Mouse (Mus musculus) stomach, embryonic 15.5 days (tissue): ENCODE results near the gene Cdc42se1. TPM values are rescaled to one million over a fixed set of nuclear protein-coding genes. Genes with fewer than 3 reads are reported as not detected.
A peak's percentile ranks its signal among the peaks of the same experiment; 100 is the strongest.

Experiments
- ATAC-seq: fragments of 200-750 bp; cut with Nextera tagmentation; 2 replicates; pipeline ENCODE4 v1.8.0; 2017; ENCODE audit warnings: low read depth, moderate number of reproducible peaks, moderate TSS enrichment; ENCODE audit not compliant: insufficient read depth, low FRiP score
- H3K27ac ChIP-seq: fragments of 300-500 bp; sonication (generic); 2 replicates; pipeline ENCODE4 v1.5.1; 2015; ENCODE audit warnings: mild to moderate bottlenecking, inconsistent platforms
- H3K27me3 ChIP-seq: fragments of 300-500 bp; sonication (generic); replicated peaks from 2 replicates; pipeline ENCODE4 v1.6.1; 2015; ENCODE audit warnings: inconsistent platforms
- H3K36me3 ChIP-seq: fragments of 300-500 bp; sonication (generic); 2 replicates; pipeline ENCODE4 v1.6.1; 2015; ENCODE audit warnings: inconsistent platforms
- H3K4me1 ChIP-seq: fragments of 300-500 bp; sonication (generic); 2 replicates; pipeline ENCODE4 v1.6.1; 2015; ENCODE audit warnings: inconsistent platforms
- H3K4me2 ChIP-seq: fragments of 300-500 bp; sonication (generic); 2 replicates; pipeline ENCODE4 v1.6.1; 2015; ENCODE audit warnings: mild to moderate bottlenecking, inconsistent platforms
- H3K4me3 ChIP-seq: fragments of 300-500 bp; sonication (generic); replicated peaks from 2 replicates; pipeline ENCODE4 v1.5.1; 2015; ENCODE audit warnings: inconsistent platforms
- H3K9ac ChIP-seq: fragments of 300-500 bp; sonication (generic); 2 replicates; pipeline ENCODE4 v1.6.1; 2015; ENCODE audit warnings: inconsistent platforms
- H3K9me3 ChIP-seq: fragments of 300-500 bp; sonication (generic); 2 replicates; pipeline ENCODE4 v1.6.1; 2016; ENCODE audit warnings: inconsistent platforms
- WGBS: fragments of 180-500 bp; shearing (Covaris S2); methylation state at CpG from one replicate; pipeline ENCODE4 v1.1.7; 2015; 5-methylcytosine and 5-hydroxymethylcytosine counted together
- polyA plus RNA-seq: library from polyadenylated mRNA; unstranded; fragments of >200 nt; fragmentation: Nextera tagmentation; extraction: Ambion mirVana; gene quantifications from 2 replicates; pipeline ENCODE4 v1.2.1, GENCODE M21; 2015

The Cdc42se1 gene
- polyA plus RNA-seq, 1 experiment from 2014 or later = 83.5 TPM

- H3K4me1 ChIP-seq = peaks cover 36% of the 10 kb centered on the region
These were observed 605 bp downstream of the Cdc42se1 start for GRCm38 (mm10) chr3:95228894-95229780.

GRCm38 (mm10) chr3:95229781-95230494 is 1.4 kb downstream of the Cdc42se1 start:
- no peaks in the 10 kb centered on the region for H3K9me3 ChIP-seq
- H3K4me2 ChIP-seq = peak overlapping the region; percentile 83
- no peaks in the 10 kb centered on the region for H3K27me3 ChIP-seq
- ATAC-seq = 0 out of 2 replicates have a peak, but pooled peaks have one; percentile 13
- peak overlapping the region; percentile 98 for H3K27ac ChIP-seq
- peaks cover 36% of the 10 kb centered on the region for H3K4me1 ChIP-seq
- 2% methylated on average over 13 of the region's 13 CpGs for WGBS
- H3K4me3 ChIP-seq = peak overlapping the region; percentile 97
- H3K9ac ChIP-seq = peak overlapping the region; percentile 99
- H3K36me3 ChIP-seq = peaks cover 38% of the 10 kb centered on the region

More at GRCm38 (mm10) chr3:95228894-95229780, 605 bp downstream of the Cdc42se1 start:
- Histone ChIP-seq H3K36me3 (peaks cover 33% of the 10 kb centered on the region), H3K9me3 (no peaks in the 10 kb centered on the region), H3K9ac (peak overlapping the region; percentile 99), H3K27ac (peak overlapping the region; percentile 98), H3K4me2 (peak overlapping the region; percentile 83), H3K4me3 (peak overlapping the region; percentile 97), H3K27me3 (no peaks in the 10 kb centered on the region)
- ATAC-seq = peak; percentile 41; the same call in 1 of the 2 replicates
- under 1% methylated on average over 43 of the region's 43 CpGs for WGBS

DNA sequence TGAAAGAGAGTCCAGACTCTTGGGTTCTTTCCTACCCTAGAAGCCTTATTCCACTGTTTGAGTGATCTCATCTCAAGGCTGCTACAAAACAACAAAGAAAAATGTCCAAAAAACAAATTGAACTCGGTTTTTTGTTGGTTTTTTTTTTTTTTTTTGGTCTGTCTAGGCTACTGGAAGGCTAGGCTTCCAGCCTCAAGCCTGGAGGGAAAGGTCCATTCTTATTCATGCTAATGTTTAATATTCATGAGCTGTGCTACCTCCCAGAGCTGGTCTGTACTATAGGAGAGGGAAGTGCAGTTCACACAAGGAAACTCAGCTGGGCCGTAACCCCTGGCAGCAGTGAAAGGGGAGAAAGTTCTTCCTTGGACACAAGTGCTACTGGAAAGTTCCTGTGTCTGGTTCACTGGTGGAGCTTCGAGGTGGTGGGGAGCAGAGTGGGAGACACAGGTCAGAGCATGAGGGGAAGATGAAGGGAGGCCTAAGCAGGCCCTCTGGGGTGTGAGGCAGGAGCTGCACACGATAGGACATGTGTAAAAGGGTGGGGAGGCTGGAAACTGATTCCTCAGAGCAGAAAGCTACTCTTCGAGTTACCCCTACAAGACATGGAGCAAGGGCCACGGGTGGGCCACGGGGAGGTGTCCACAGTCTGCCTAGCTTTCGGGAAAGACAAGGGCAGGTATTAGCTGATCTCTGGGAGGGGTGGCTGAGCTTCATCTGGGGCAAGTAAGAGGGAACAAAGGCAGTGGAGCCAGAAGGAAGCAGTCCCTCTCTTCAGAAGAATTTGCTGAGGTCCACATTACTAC is 2.2 kb downstream of the Cdc42se1 start:
- Histone ChIP-seq H3K4me1 (peaks cover 36% of the 10 kb centered on the region), H3K4me3 (peak overlapping the region; percentile 97), H3K4me2 (peak overlapping the region; percentile 83), H3K36me3 (peaks cover 38% of the 10 kb centered on the region), H3K9me3 (no peaks in the 10 kb centered on the region), H3K27me3 (no peaks in the 10 kb centered on the region), H3K27ac (peak overlapping the region; percentile 98), H3K9ac (peak overlapping the region; percentile 52; the same call in 1 of the 2 replicates)
- ATAC-seq = no peak
- WGBS = 39% methylated on average over 8 of the region's 8 CpGs

- H3K27ac ChIP-seq = peak within 1 kb of the TSS; percentile 98
- H3K27me3 ChIP-seq = no peaks in the 10 kb centered on the region
- no peaks in the 10 kb centered on the region for H3K9me3 ChIP-seq
- no peak within 1 kb of the TSS for H3K9ac ChIP-seq
- peak within 1 kb of the TSS; percentile 97 for H3K4me3 ChIP-seq
- peaks cover 33% of the 10 kb centered on the region for H3K4me1 ChIP-seq
- ATAC-seq = no peak
- H3K4me2 ChIP-seq = peak within 1 kb of the TSS; percentile 83
- peaks cover 46% of the 10 kb centered on the region for H3K36me3 ChIP-seq
- WGBS = 67% methylated on average over 13 of the region's 13 CpGs
These were observed 3.0 kb downstream of the Cdc42se1 start, which contains the start of gene Mllt11 for GRCm38 (mm10) chr3:95231298-95232221. Mllt11 (minus strand) TSS chr3:95232171.

GRCm38 (mm10) chr3:95232771-95233170 is 4.2 kb downstream of the Cdc42se1 start:
- Histone ChIP-seq H3K9me3 (no peaks in the 10 kb centered on the region), H3K27me3 (no peaks in the 10 kb centered on the region), H3K4me2 (no peak overlapping the region), H3K4me1 (peaks cover 25% of the 10 kb centered on the region), H3K4me3 (no peak overlapping the region), H3K9ac (no peak overlapping the region), H3K36me3 (peaks cover 51% of the 10 kb centered on the region), H3K27ac (no peak overlapping the region)
- ATAC-seq = no peak
- 70% methylated on average over 7 of the region's 7 CpGs for WGBS

GRCm38 (mm10) chr3:95233303-95233980 is 4.9 kb downstream of the Cdc42se1 start:
- H3K9me3 ChIP-seq = no peaks in the 10 kb centered on the region
- H3K9ac ChIP-seq = no peak overlapping the region
- no peaks in the 10 kb centered on the region for H3K27me3 ChIP-seq
- H3K27ac ChIP-seq = no peak overlapping the region
- WGBS = 89% methylated on average over 16 of the region's 16 CpGs
- no peak overlapping the region for H3K4me2 ChIP-seq
- no peak for ATAC-seq
- H3K4me1 ChIP-seq = peaks cover 25% of the 10 kb centered on the region
- H3K36me3 ChIP-seq = peaks cover 54% of the 10 kb centered on the region
- no peak overlapping the region for H3K4me3 ChIP-seq

- Histone ChIP-seq H3K9me3 (no peaks in the 10 kb centered on the region), H3K4me1 (peaks cover 17% of the 10 kb centered on the region), H3K4me3 (no peak overlapping the region), H3K9ac (no peak overlapping the region), H3K27ac (no peak overlapping the region), H3K27me3 (no peaks in the 10 kb centered on the region), H3K36me3 (peaks cover 54% of the 10 kb centered on the region), H3K4me2 (no peak overlapping the region)
- ATAC-seq = no peak
- WGBS = 84% methylated on average over 23 of the region's 23 CpGs
These were observed 7.1 kb downstream of the Cdc42se1 start for GRCm38 (mm10) chr3:95235386-95236301.

DNA sequence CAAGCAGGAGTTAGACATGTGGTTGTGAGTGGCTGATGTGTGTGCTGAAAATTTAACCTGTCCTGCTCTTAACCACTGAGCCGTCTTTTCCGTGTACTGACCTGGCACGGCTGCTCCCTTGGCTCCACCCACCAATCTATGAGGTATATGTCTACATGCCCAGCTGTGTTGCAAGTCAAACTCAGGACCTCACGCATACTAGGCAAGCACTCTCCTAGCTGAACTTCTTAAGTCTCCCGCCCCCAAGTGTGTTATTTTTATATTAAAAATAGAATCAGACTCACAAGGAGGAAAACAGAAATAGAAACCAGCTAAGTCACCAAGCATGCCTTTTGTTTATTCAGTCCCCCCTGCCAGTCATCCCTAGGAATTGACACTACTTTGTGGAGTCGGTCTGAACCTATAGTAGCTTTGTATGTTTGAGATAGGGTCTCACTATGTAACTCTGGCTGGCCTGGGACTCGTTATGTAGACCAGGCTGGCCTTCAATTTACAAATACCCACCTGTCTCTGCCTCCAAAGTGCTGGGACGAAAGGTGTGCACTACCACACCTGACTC is 9.1 kb downstream of the Cdc42se1 start:
- Histone ChIP-seq H3K4me1 (no peaks in the 10 kb centered on the region), H3K9ac (no peak overlapping the region), H3K4me3 (no peak overlapping the region), H3K27ac (no peak overlapping the region), H3K9me3 (no peaks in the 10 kb centered on the region), H3K27me3 (no peaks in the 10 kb centered on the region), H3K36me3 (peaks cover 41% of the 10 kb centered on the region), H3K4me2 (no peak overlapping the region)
- ATAC-seq = no peak
- WGBS = 83% methylated on average over 8 of the region's 8 CpGs

GRCm38 (mm10) chr3:95239022-95239421 is 10.5 kb downstream of the Cdc42se1 start:
- no peak for ATAC-seq
- no peak overlapping the region for H3K27ac ChIP-seq
- H3K4me3 ChIP-seq = no peak overlapping the region
- no peaks in the 10 kb centered on the region for H3K4me1 ChIP-seq
- no peaks in the 10 kb centered on the region for H3K9me3 ChIP-seq
- no peak overlapping the region for H3K9ac ChIP-seq
- H3K4me2 ChIP-seq = no peak overlapping the region
- WGBS = 83% methylated on average over 6 of the region's 6 CpGs
- peaks cover 27% of the 10 kb centered on the region for H3K36me3 ChIP-seq
- no peaks in the 10 kb centered on the region for H3K27me3 ChIP-seq
